Mouse (Mus musculus) left cerebral cortex, postnatal 25 days (tissue): ENCODE data around the gene Acad8. TPM values are rescaled to one million over a fixed set of nuclear protein-coding genes. Genes with fewer than 3 reads are reported as not detected.
A peak's percentile ranks its signal among the peaks of the same experiment; 100 is the strongest.

Source experiments
- DNase-seq, 2 experiments: peaks; one replicate each; pipeline ENCODE4 v3.0.0; 2022; ENCODE audit warnings: low spot score in 2 of 2, mixed read lengths in 1 of 2
- intact Hi-C: fragments of 180-260 bp; cut with DNase I; formaldehyde crosslinking; loops from one replicate; pipeline ENCODE4 v1.15.1; 2025
- total RNA-seq, 2 experiments: library from RNA; stranded (reverse); gene quantifications; 2 replicates each; pipeline ENCODE4 v1.2.3; 2021

The Acad8 gene
- 10 to 100 TPM; 28.9 to 35.1 TPM for total RNA-seq

GRCm38 (mm10) chr9:26999461-27000395 lies at the start of gene Acad8, which contains the start of gene Thyn1:
TSS of gene Acad8 (minus strand) at chr9:26999566.
TSS of gene Thyn1 (plus strand) at chr9:26999710.
- peak; percentile 95 to 99 for DNase-seq
- intact Hi-C loops: no loop called here

GRCm38 (mm10) chr9:27043892-27044291 lies 44.5 kb upstream of the Acad8 start:
- intact Hi-C loops: no loop called here
- DNase-seq: no peak

- intact Hi-C loops: no loop called here
- DNase-seq: no peak
These were observed 31.4 kb upstream of the Acad8 start for GRCm38 (mm10) chr9:27030763-27031100.

- intact Hi-C loops: no loop called here
- DNase-seq: peak; percentile 97 to 99
These were observed 30.7 kb upstream of the Acad8 start, which contains the start of the genes Vps26b and Ncapd3 for GRCm38 (mm10) chr9:27029828-27030762. TSS of gene Vps26b (minus strand) at chr9:27030065. TSS of gene Ncapd3 (plus strand) at chr9:27030175.

- intact Hi-C loops: no loop called here
- peak; percentile 55 to 80 for DNase-seq
These were observed 29.9 kb upstream of the Acad8 start for GRCm38 (mm10) chr9:27029022-27029827.

GRCm38 (mm10) chr9:27026708-27027107 lies 27.3 kb upstream of the Acad8 start:
- no peak for DNase-seq
- intact Hi-C loops: no loop called here

GRCm38 (mm10) chr9:27023681-27024080 lies 24.3 kb upstream of the Acad8 start:
- intact Hi-C loops: no loop called here
- no peak for DNase-seq

GRCm38 (mm10) chr9:27018961-27019360 lies 19.6 kb upstream of the Acad8 start:
- intact Hi-C loops: no loop called here
- DNase-seq: no peak

- intact Hi-C loops: no loop called here
These were observed 12.2 kb upstream of the Acad8 start for GRCm38 (mm10) chr9:27011572-27011971.

GRCm38 (mm10) chr9:27009231-27009630 lies 9.9 kb upstream of the Acad8 start:
- DNase-seq: no peak
- intact Hi-C loops: no loop called here

More at GRCm38 (mm10) chr9:27011572-27011971, 12.2 kb upstream of the Acad8 start:
- no peak for DNase-seq

GRCm38 (mm10) chr9:27006866-27007265 lies 7.5 kb upstream of the Acad8 start:
- intact Hi-C loops: no loop called here
- DNase-seq: no peak

GRCm38 (mm10) chr9:27005933-27006332 lies 6.6 kb upstream of the Acad8 start:
- DNase-seq: peak in 1 of 2 experiments; percentile 46
- intact Hi-C loops: no loop called here

GRCm38 (mm10) chr9:27005231-27005630 lies 5.9 kb upstream of the Acad8 start:
- no peak for DNase-seq
- intact Hi-C loops: no loop called here

- intact Hi-C loops: no loop called here
- no peak for DNase-seq
These were observed 501 bp downstream of the Acad8 start for GRCm38 (mm10) chr9:26998669-26999460.

- no peak for DNase-seq
- intact Hi-C loops: no loop called here
These were observed 1.9 kb downstream of the Acad8 start for GRCm38 (mm10) chr9:26997501-26997900.

- no peak for DNase-seq
- intact Hi-C loops: no loop called here
These were observed 2.3 kb downstream of the Acad8 start for GRCm38 (mm10) chr9:26997062-26997461.

GRCm38 (mm10) chr9:26993900-26994299 lies 5.5 kb downstream of the Acad8 start:
- no peak for DNase-seq
- intact Hi-C loops: no loop called here

GRCm38 (mm10) chr9:26993118-26993517 lies 6.2 kb downstream of the Acad8 start:
- intact Hi-C loops: no loop called here
- no peak for DNase-seq

GRCm38 (mm10) chr9:26990181-26990580 lies 9.2 kb downstream of the Acad8 start:
- DNase-seq: no peak
- intact Hi-C loops: no loop called here
